In genomic region chr7:34690111-34690510, GRCm38 (mm10) we compare ENCODE assay signal across 25 mouse cellular contexts. TPM values are rescaled to one million over a fixed set of nuclear protein-coding genes. Genes with fewer than 3 reads are reported as not detected.
DNase-seq lines count a peak whose midpoint lies in the region; ATAC-seq lines count a peak whose summit lies in the region.
"Had no signal": no experiment of that assay in that cellular context is flagged by ENCODE, and none has a peak within 500 bp of the region (broad histone marks: within the 10 kb centered on the region; RNA-seq: fewer than 3 reads in every experiment).

No protein-coding gene starts in this region.

- peaks cover 36% of the 10 kb centered on the region for H3K4me1 ChIP-seq in forebrain, embryonic 10.5 days
- H3K4me1 ChIP-seq in forebrain, embryonic 13.5 days, result peaks cover 39% of the 10 kb centered on the region
- H3K4me1 ChIP-seq in hindbrain, embryonic 16.5 days (ENCODE audit: control insufficient read depth, insufficient read depth, low read depth, low read length), result peaks cover 12% of the 10 kb centered on the region
- H3K4me1 ChIP-seq in midbrain, embryonic 16.5 days (ENCODE audit: control insufficient read depth, insufficient read depth, low read length), result peaks cover 12% of the 10 kb centered on the region

- no peak overlapping the region for H3K4me3 ChIP-seq in forebrain, embryonic 10.5 days
- H3K4me3 ChIP-seq in forebrain, embryonic 13.5 days, result no peak overlapping the region
- no peak overlapping the region for H3K4me3 ChIP-seq in hindbrain, embryonic 16.5 days (ENCODE audit: low read length)
- H3K4me3 ChIP-seq in midbrain, embryonic 16.5 days (ENCODE audit: low read depth, low read length), result no peak overlapping the region
- H3K4me3 ChIP-seq: embryonic facial prominence, embryonic 13.5 days; heart, embryonic 12.5 days; limb, embryonic 10.5 days; myocyte; stomach, embryonic 15.5 days had no signal

- 66% methylated on average over 13 of the region's 13 CpGs for WGBS in forebrain, embryonic 10.5 days
- 52% methylated on average over 13 of the region's 13 CpGs for whole genome bisulfite sequencing in forebrain, embryonic 13.5 days
- WGBS in hindbrain, embryonic 16.5 days, result 36% methylated on average over 13 of the region's 13 CpGs
- WGBS in midbrain, embryonic 16.5 days, result 32% methylated on average over 13 of the region's 13 CpGs

- 0 out of 2 replicates have a peak, but pooled peaks cover 4% of the 10 kb centered on the region for H3K27me3 ChIP-seq in forebrain, embryonic 10.5 days (ENCODE audit: poor library complexity, severe bottlenecking)
- H3K27me3 ChIP-seq in forebrain, embryonic 13.5 days, result no peaks in the 10 kb centered on the region
- no peaks in the 10 kb centered on the region for H3K27me3 ChIP-seq in hindbrain, embryonic 16.5 days (replicated peaks; ENCODE audit: control insufficient read depth, insufficient read depth, low read length)
- H3K27me3 ChIP-seq in midbrain, embryonic 16.5 days (ENCODE audit: control insufficient read depth, insufficient read depth, low read depth, low read length), result no peaks in the 10 kb centered on the region
- H3K27me3 ChIP-seq: stomach, embryonic 15.5 days had no signal

- DNase-seq in forebrain, embryonic 10.5 days (ENCODE audit: extremely low spot score, low spot score), result no peak
- peak; percentile 52 for DNase-seq in embryo, embryonic 11 days
- DNase-seq in cerebellum, postnatal 14 days, result no peak
- DNase-seq in left cerebral cortex, adult 9 months (ENCODE audit: low spot score in 2 of 2), result no peak
- DNase-seq: adrenal gland, postnatal 25 days; cerebellum, adult 11-12 months; cerebellum, postnatal 25 days; heart, adult 11 months; heart, postnatal 14 days; kidney, adult 18-20 months; liver, postnatal 0 days; lung, postnatal 10 days; thymus, adult 2 months had no signal

- H3K4me2 ChIP-seq in forebrain, embryonic 13.5 days, result no peak overlapping the region
- H3K4me2 ChIP-seq in hindbrain, embryonic 16.5 days (ENCODE audit: low read length), result no peak overlapping the region
- no peak overlapping the region for H3K4me2 ChIP-seq in midbrain, embryonic 16.5 days (ENCODE audit: low read length)
- H3K4me2 ChIP-seq: embryonic facial prominence, embryonic 13.5 days; heart, embryonic 12.5 days; stomach, embryonic 15.5 days had no signal

- ATAC-seq in forebrain, embryonic 13.5 days, result no peak
- ATAC-seq in hindbrain, embryonic 16.5 days, result peak; percentile 9; the same call in 1 of the 2 replicates
- peak; percentile 32 for ATAC-seq in midbrain, embryonic 16.5 days
- no peak for ATAC-seq in erythroid progenitor cell, adult 5-6 weeks (replicated peaks; ENCODE audit: low FRiP score, poor library complexity, severe bottlenecking)
- ATAC-seq: activated CD4-positive, CD25-positive, alpha-beta regulatory T cell, adult 4 months; CD4-positive, CD25-positive, alpha-beta regulatory T cell, adult 4 months; liver, postnatal 0 days had no signal

- no peaks in the 10 kb centered on the region for H3K36me3 ChIP-seq in forebrain, embryonic 10.5 days (replicated peaks)
- no peaks in the 10 kb centered on the region for H3K36me3 ChIP-seq in forebrain, embryonic 13.5 days (ENCODE audit: poor library complexity, severe bottlenecking)
- no peaks in the 10 kb centered on the region for H3K36me3 ChIP-seq in hindbrain, embryonic 16.5 days (ENCODE audit: control insufficient read depth, insufficient read depth, low read length)
- no peaks in the 10 kb centered on the region for H3K36me3 ChIP-seq in midbrain, embryonic 16.5 days (ENCODE audit: control insufficient read depth, insufficient read depth, low read length)
- H3K36me3 ChIP-seq: embryonic facial prominence, embryonic 13.5 days; heart, embryonic 12.5 days; limb, embryonic 10.5 days; stomach, embryonic 15.5 days had no signal

- no peak overlapping the region for H3K9ac ChIP-seq in forebrain, embryonic 13.5 days
- H3K9ac ChIP-seq in hindbrain, embryonic 16.5 days (ENCODE audit: low read depth, low read length), result no peak overlapping the region
- H3K9ac ChIP-seq in midbrain, embryonic 16.5 days (ENCODE audit: low read depth, low read length), result no peak overlapping the region
- H3K9ac ChIP-seq: embryonic facial prominence, embryonic 13.5 days; heart, embryonic 12.5 days; liver, postnatal 0 days; stomach, embryonic 15.5 days had no signal

- no peaks in the 10 kb centered on the region for H3K9me3 ChIP-seq in forebrain, embryonic 10.5 days
- no peaks in the 10 kb centered on the region for H3K9me3 ChIP-seq in forebrain, embryonic 13.5 days (replicated peaks)
- H3K9me3 ChIP-seq in hindbrain, embryonic 16.5 days (ENCODE audit: control insufficient read depth, low read length), result no peaks in the 10 kb centered on the region
- H3K9me3 ChIP-seq in midbrain, embryonic 16.5 days (replicated peaks; ENCODE audit: control insufficient read depth, low read length, poor library complexity, severe bottlenecking), result no peaks in the 10 kb centered on the region
- H3K9me3 ChIP-seq: embryonic facial prominence, embryonic 13.5 days; heart, embryonic 12.5 days; limb, embryonic 10.5 days; stomach, embryonic 15.5 days had no signal

- peak overlapping the region; percentile 48 for H3K27ac ChIP-seq in forebrain, embryonic 10.5 days
- H3K27ac ChIP-seq in forebrain, embryonic 13.5 days, result no peak overlapping the region; the same call in 1 of the 2 replicates
- H3K27ac ChIP-seq in hindbrain, embryonic 16.5 days (ENCODE audit: low read depth, low read length), result no peak overlapping the region
- no peak overlapping the region for H3K27ac ChIP-seq in midbrain, embryonic 16.5 days (ENCODE audit: low read length)
- H3K27ac ChIP-seq: embryonic facial prominence, embryonic 13.5 days; kidney, postnatal 0 days; limb, embryonic 10.5 days; stomach, embryonic 15.5 days had no signal

RNA-seq across cellular contexts. Expression of gene Kctd15, which starts 33.6 kb away (rescaled TPM):
- polyA plus RNA-seq in forebrain, embryonic 10.5 days (2016; fragmentation: Nextera tagmentation; extraction: Ambion mirVana), result 57.1 and 61.0 TPM in 2 replicates
- 28.9 and 35.8 TPM in 2 replicates for polyA plus RNA-seq in forebrain, embryonic 13.5 days (2015; fragmentation: Nextera tagmentation; extraction: Ambion mirVana)
- 18.0 and 21.6 TPM in 2 replicates for polyA plus RNA-seq in hindbrain, embryonic 16.5 days (2015; fragmentation: Nextera tagmentation; extraction: Ambion mirVana)
- polyA plus RNA-seq in midbrain, embryonic 16.5 days (2015; fragmentation: Nextera tagmentation; extraction: Ambion mirVana), result 24.8 and 26.5 TPM in 2 replicates
- not detected in 2 replicates for total RNA-seq in erythroid progenitor cell, adult 5-6 weeks (2015; ENCODE audit: low replicate concordance)
- total RNA-seq in erythroid progenitor cell, adult 5-6 weeks (2017; ENCODE audit: low replicate concordance), result not detected in 2 replicates
- polyA plus RNA-seq: activated CD4-positive, CD25-positive, alpha-beta regulatory T cell, adult 4 months; CD4-positive, CD25-positive, alpha-beta regulatory T cell, adult 4 months had no signal

Comparison
In these comparisons a context has a peak if more than half of its experiments do, and no peak if none do; other contexts are left out.
1. ATAC-seq: peak in hindbrain, embryonic 16.5 days (single experiment) and midbrain, embryonic 16.5 days (single experiment); none in forebrain, embryonic 13.5 days (single experiment) and erythroid progenitor cell, adult 5-6 weeks (single experiment).